16 mouse cellular contexts compared by ENCODE assay signal in genomic region chr15:84597816-84598215, GRCm38 (mm10).
"Had no signal": no experiment of that assay in that cellular context is flagged by ENCODE, and none has a peak within 500 bp of the region (broad histone marks: within the 10 kb centered on the region; RNA-seq: fewer than 3 reads in every experiment).

No protein-coding gene starts in this region.

- DNase-seq: cerebellum, adult 18-20 months; cerebellum, adult 2 months; cerebellum, adult 9-10 months; cerebellum, adult 9-11 months; cerebellum, postnatal 25 days; cerebellum, postnatal 36 days; embryo, embryonic 11 days; forebrain, postnatal 0 days; gastrocnemius, adult 2 months; gastrocnemius, postnatal 10 days; gastrocnemius, postnatal 14 days; gastrocnemius, postnatal 25 days; gastrocnemius, postnatal 36 days; heart, adult 11 months; heart, adult 18-20 months; heart, adult 2 months had no signal
